Mouse (Mus musculus) C2C12 (cell line): ENCODE results near the gene Gm42420.

ENCODE experiments used
- CEBPB ChIP-seq: IDR thresholded peaks from one replicate; pipeline ENCODE4 v1.6.1; 2011; ENCODE audit warnings: low read depth, mild to moderate bottlenecking, control low read depth, moderate library complexity
- CTCF ChIP-seq: IDR thresholded peaks from one replicate; pipeline ENCODE4 v1.5.1; 2011; ENCODE audit not compliant: control insufficient read depth, insufficient read depth, insufficient read length
- FOSL1 ChIP-seq: IDR thresholded peaks from one replicate; pipeline ENCODE4 v1.8.0; 2011; ENCODE audit warnings: mild to moderate bottlenecking, low read length; ENCODE audit not compliant: poor library complexity, insufficient read depth, severe bottlenecking
- MAX ChIP-seq: IDR thresholded peaks from one replicate; pipeline ENCODE4 v1.6.1; 2011; ENCODE audit warnings: mild to moderate bottlenecking, control low read depth
- MYOD1 ChIP-seq: IDR thresholded peaks from one replicate; pipeline ENCODE4 v1.6.1; 2011; ENCODE audit warnings: low read depth; ENCODE audit not compliant: control insufficient read depth, insufficient read length
- MYOG ChIP-seq: IDR thresholded peaks from one replicate; pipeline ENCODE4 v1.6.1; 2011; ENCODE audit not compliant: control insufficient read depth, insufficient read length; ENCODE audit errors: extremely low read depth
- USF1 ChIP-seq: IDR thresholded peaks from one replicate; pipeline ENCODE4 v1.6.1; 2011; ENCODE audit warnings: low read depth, mild to moderate bottlenecking, control low read depth, moderate library complexity

GRCm38 (mm10) chr6:39557723-39558261, 27.8 kb upstream of the Gm42420 start, which contains the start of gene Dennd2a:
- TF ChIP-seq CTCF: no peak
- no peak for TF ChIP-seq CEBPB
- TF ChIP-seq MYOD1: no peak
- no peak for TF ChIP-seq MAX
- TF ChIP-seq USF1: no peak
- no peak for TF ChIP-seq FOSL1
- no peak for TF ChIP-seq MYOG
